Mouse (Mus musculus) limb, embryonic 14.5 days (tissue): ENCODE results near the gene Minos1. TPM values are rescaled to one million over a fixed set of nuclear protein-coding genes. Genes with fewer than 3 reads are reported as not detected.

Experiments used
- ATAC-seq: fragments of 200-750 bp; cut with Nextera tagmentation; 2 replicates; pipeline ENCODE4 v1.8.0; 2017; ENCODE audit warnings: low read depth, moderate number of reproducible peaks, moderate TSS enrichment; ENCODE audit not compliant: low FRiP score
- DNase-seq: peaks from one replicate; pipeline ENCODE4 v3.0.0-alpha.2; 2015; ENCODE audit warnings: low spot score
- H3K27ac ChIP-seq: fragments of 300-500 bp; sonication (generic); replicated peaks from 2 replicates; pipeline ENCODE4 v1.5.1; 2014; ENCODE audit warnings: low read depth, mild to moderate bottlenecking, low read length, moderate library complexity, mixed read lengths
- H3K27me3 ChIP-seq: fragments of 300-500 bp; sonication (generic); 2 replicates; pipeline ENCODE4 v1.6.1; 2014; ENCODE audit warnings: low read length, mixed read lengths; ENCODE audit not compliant: control insufficient read depth, insufficient read depth
- H3K36me3 ChIP-seq: fragments of 300-500 bp; sonication (generic); 2 replicates; pipeline ENCODE4 v1.6.1; 2014; ENCODE audit warnings: mild to moderate bottlenecking, low read length, moderate library complexity, mixed read lengths; ENCODE audit not compliant: control insufficient read depth, insufficient read depth
- H3K4me1 ChIP-seq: fragments of 300-500 bp; sonication (generic); 2 replicates; pipeline ENCODE4 v1.6.1; 2014; ENCODE audit warnings: antibody characterized with exemption, low read length, mixed read lengths; ENCODE audit not compliant: control insufficient read depth, insufficient read depth
- H3K4me2 ChIP-seq: fragments of 300-500 bp; sonication (generic); replicated peaks from 2 replicates; pipeline ENCODE4 v1.6.1; 2014; ENCODE audit warnings: low read depth, mild to moderate bottlenecking, low read length, moderate library complexity; ENCODE audit not compliant: severe bottlenecking
- H3K4me3 ChIP-seq: fragments of 300-500 bp; sonication (generic); replicated peaks from 2 replicates; pipeline ENCODE4 v1.5.1; 2014; ENCODE audit warnings: low read length
- H3K9ac ChIP-seq: fragments of 300-500 bp; sonication (generic); 2 replicates; pipeline ENCODE4 v1.6.1; 2014; ENCODE audit warnings: mild to moderate bottlenecking, low read depth, low read length, moderate library complexity; ENCODE audit not compliant: severe bottlenecking
- H3K9me3 ChIP-seq: fragments of 300-500 bp; sonication (generic); 2 replicates; pipeline ENCODE4 v1.6.1; 2016; ENCODE audit warnings: low read length; ENCODE audit not compliant: control insufficient read depth
- POLR2A ChIP-seq: fragments of 200-500 bp; IDR thresholded peaks from 2 replicates; pipeline ENCODE4 v1.8.0; 2012; ENCODE audit warnings: inconsistent platforms, mild to moderate bottlenecking, moderate library complexity, borderline replicate concordance; ENCODE audit not compliant: insufficient read depth, insufficient read length; ENCODE audit errors: extremely low read depth
- WGBS: fragments of 180-500 bp; shearing (Covaris S2); extraction: QIAGEN DNeasy Blood & Tissue Kit; methylation state at CpG from one replicate; pipeline ENCODE4 v1.1.7; 2014; 5-methylcytosine and 5-hydroxymethylcytosine counted together
- polyA plus RNA-seq, 2 experiments: library from polyadenylated mRNA; depleted of rRNA in 1 of 2; stranded (reverse) in 1 of 2; unstranded in 1 of 2; fragments of >200 nt; fragmentation: Nextera tagmentation in 1 of 2; extraction: Ambion mirVana in 1 of 2; gene quantifications; 2 replicates each; pipeline versions ENCODE4 v1.2.1 to v1.2.3; 2012 to 2014

Gene Minos1
- polyA plus RNA-seq, 2 experiments = 178 to 510 TPM

DNA sequence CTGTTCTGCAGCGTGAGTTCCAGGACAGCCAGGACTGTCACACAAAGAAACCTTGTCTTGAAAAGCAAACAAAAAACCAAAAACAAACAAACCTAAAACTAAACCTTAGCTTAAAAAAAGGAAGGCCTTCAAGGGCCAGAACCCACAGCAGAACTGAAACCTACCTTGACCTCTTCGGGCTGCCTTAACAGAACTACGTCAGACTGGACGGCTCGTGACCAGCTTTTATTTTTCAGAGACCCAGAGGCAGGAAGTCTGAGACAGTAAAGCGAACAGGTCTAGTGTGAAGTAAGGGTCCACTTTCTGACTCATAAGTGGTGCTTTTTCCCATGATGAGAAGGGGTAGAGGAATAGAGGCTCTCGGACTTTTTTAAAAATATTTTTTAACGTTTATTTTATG lies 35.3 kb upstream of the Minos1 start:
- no peak overlapping the region for H3K4me3 ChIP-seq
- DNase-seq (no peak), ATAC-seq (no peak)
- no peaks in the 10 kb centered on the region for H3K27me3 ChIP-seq
- TF ChIP-seq POLR2A = no peak
- H3K9me3 ChIP-seq = no peaks in the 10 kb centered on the region
- H3K4me2 ChIP-seq = no peak overlapping the region
- WGBS = 80% methylated on average over 8 of the region's 8 CpGs
- H3K36me3 ChIP-seq = no peaks in the 10 kb centered on the region
- H3K27ac ChIP-seq = no peak overlapping the region
- H3K4me1 ChIP-seq = peaks cover 10% of the 10 kb centered on the region; the same call in 1 of the 2 replicates
- H3K9ac ChIP-seq = no peak overlapping the region

DNA sequence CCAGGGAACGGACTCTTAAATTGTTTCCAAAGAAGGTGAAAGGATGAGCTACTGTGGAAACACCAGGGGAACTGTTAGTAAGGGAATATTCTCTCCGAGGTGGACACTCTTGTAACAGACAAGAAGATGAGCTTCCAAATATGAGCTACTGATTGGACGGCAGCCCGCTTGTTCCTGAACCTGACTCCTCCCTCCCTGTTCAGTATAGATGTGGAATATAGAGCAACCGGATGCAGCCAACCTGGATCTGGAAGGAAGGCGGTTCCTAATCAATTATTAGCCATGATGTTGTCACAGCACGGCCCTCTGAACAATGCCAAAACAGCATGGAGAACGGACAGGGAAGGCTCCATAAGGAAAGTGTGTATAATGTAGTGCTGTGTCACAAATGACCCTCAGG lies 34.3 kb upstream of the Minos1 start:
- peaks cover 10% of the 10 kb centered on the region; the same call in 1 of the 2 replicates for H3K4me1 ChIP-seq
- H3K27me3 ChIP-seq = no peaks in the 10 kb centered on the region
- no peak for TF ChIP-seq POLR2A
- ATAC-seq = no peak
- no peaks in the 10 kb centered on the region for H3K9me3 ChIP-seq
- DNase-seq = no peak
- H3K36me3 ChIP-seq = no peaks in the 10 kb centered on the region
- no peak overlapping the region for H3K4me3 ChIP-seq
- no peak overlapping the region for H3K27ac ChIP-seq
- H3K4me2 ChIP-seq = no peak overlapping the region
- no peak overlapping the region for H3K9ac ChIP-seq
- WGBS = 86% methylated on average over 8 of the region's 8 CpGs

DNA sequence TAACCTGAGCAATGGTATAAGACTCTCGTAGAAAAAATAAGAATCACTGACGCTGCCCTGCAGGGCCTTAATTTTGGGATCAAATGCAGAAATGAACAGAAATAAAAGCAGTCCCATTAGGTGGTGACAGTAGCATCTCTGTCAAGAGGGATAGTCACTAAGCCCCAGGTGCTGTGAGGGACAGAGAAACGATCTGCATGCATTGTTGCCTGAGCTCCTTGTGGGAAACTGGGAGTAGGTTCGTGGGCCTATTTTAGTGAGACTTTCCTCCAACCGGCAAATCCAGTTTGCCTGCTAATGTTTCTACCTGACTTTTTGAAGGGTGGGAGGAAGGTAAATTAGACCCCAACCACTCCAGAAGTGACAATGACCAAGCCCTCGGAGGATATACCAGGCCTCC lies 33.2 kb upstream of the Minos1 start:
- no peaks in the 10 kb centered on the region for H3K9me3 ChIP-seq
- H3K36me3 ChIP-seq = no peaks in the 10 kb centered on the region
- H3K4me2 ChIP-seq = no peak overlapping the region
- no peaks in the 10 kb centered on the region for H3K27me3 ChIP-seq
- H3K4me1 ChIP-seq = peaks cover 4% of the 10 kb centered on the region; the same call in 1 of the 2 replicates
- no peak for ATAC-seq
- no peak for DNase-seq
- H3K4me3 ChIP-seq = no peak overlapping the region
- no peak for TF ChIP-seq POLR2A
- no peak overlapping the region for H3K27ac ChIP-seq
- H3K9ac ChIP-seq = no peak overlapping the region
- 85% methylated on average over 6 of the region's 6 CpGs for WGBS

DNA sequence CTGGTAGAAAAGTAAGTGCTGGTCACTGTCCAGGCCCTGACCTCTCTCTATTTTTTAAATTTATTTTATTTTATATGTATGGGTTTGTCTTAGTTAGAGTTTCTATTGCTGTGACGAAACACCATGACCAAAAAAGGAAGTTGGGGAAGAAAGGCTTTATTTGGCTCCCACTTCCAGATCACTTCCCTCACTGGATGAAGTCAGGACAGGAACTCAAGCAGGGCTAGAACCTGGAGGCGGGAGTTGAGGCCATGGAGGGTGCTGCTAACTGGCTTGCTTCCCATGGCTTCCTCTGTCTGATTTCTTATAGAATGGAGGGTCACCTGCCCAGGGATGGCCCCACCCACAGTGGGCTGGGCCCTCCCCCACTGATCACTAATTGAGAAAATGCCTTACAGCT lies 30.2 kb upstream of the Minos1 start:
- Histone ChIP-seq H3K36me3 (no peaks in the 10 kb centered on the region), H3K9ac (no peak overlapping the region), H3K27me3 (no peaks in the 10 kb centered on the region), H3K4me1 (no peaks in the 10 kb centered on the region), H3K4me2 (no peak overlapping the region), H3K9me3 (no peaks in the 10 kb centered on the region), H3K27ac (no peak overlapping the region), H3K4me3 (no peak overlapping the region)
- WGBS = 86% methylated on average over 2 of the region's 2 CpGs
- ATAC-seq (no peak), DNase-seq (no peak)
- TF ChIP-seq POLR2A = no peak

DNA sequence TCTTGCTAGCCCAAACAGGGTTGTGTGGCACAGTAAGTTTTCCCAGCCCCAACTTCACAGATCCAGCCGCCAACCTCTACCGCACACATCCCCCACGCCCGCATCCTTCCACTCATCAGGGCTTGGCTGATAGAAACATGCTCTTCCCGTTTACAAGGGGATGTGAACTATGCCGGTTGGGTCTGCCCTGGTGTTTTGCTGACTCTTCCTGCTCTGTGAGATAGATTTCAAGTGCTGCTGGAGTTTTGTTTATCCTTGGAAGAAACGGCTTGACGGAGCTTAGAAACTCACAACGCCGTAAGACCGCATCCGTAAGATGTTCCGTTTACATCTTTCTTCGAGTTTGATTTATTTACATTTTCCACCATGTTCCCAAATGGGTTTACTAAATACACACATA lies 27.4 kb upstream of the Minos1 start:
- Histone ChIP-seq H3K4me3 (no peak overlapping the region), H3K27ac (no peak overlapping the region), H3K4me1 (no peaks in the 10 kb centered on the region), H3K9me3 (no peaks in the 10 kb centered on the region), H3K9ac (no peak overlapping the region), H3K27me3 (no peaks in the 10 kb centered on the region), H3K4me2 (no peak overlapping the region), H3K36me3 (no peaks in the 10 kb centered on the region)
- TF ChIP-seq POLR2A = no peak
- 89% methylated on average over 14 of the region's 14 CpGs for WGBS
- no peak for ATAC-seq
- DNase-seq = no peak

DNA sequence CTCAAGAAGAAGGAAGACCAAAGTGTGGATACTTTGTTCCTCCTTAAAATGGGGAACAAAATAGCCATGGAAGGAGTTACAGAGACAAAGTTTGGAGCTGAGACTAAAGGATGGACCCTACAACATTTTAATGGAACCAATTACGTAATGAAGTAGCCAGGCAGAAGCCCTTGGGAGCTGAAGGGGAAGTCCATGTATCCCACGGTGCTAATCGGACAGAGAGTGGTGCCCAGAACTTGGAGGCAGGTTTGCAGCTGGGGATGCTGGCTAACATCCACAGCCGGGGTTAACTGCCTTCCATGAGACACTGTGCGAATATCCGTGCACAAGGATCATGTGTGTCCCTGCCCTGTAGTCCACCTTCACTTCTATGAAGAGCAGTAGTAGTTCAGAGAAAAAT lies 25.6 kb upstream of the Minos1 start:
- H3K36me3 ChIP-seq = no peaks in the 10 kb centered on the region
- WGBS = 84% methylated on average over 6 of the region's 6 CpGs
- H3K9me3 ChIP-seq = no peaks in the 10 kb centered on the region
- H3K4me3 ChIP-seq = no peak overlapping the region
- no peaks in the 10 kb centered on the region for H3K27me3 ChIP-seq
- H3K4me1 ChIP-seq = no peaks in the 10 kb centered on the region
- ATAC-seq (no peak), DNase-seq (no peak)
- TF ChIP-seq POLR2A = no peak
- no peak overlapping the region for H3K4me2 ChIP-seq
- no peak overlapping the region for H3K9ac ChIP-seq
- no peak overlapping the region for H3K27ac ChIP-seq
